Mouse (Mus musculus) embryonic fibroblast, embryonic 13.5 days (primary cell): ENCODE measurements around the gene Slc4a2.

Experiments
- CTCF ChIP-seq: IDR thresholded peaks from 2 replicates; pipeline ENCODE4 v1.5.1; 2011; ENCODE audit warnings: mild to moderate bottlenecking, control low read depth, low read length, moderate library complexity, borderline replicate concordance; ENCODE audit not compliant: insufficient read depth
- POLR2A ChIP-seq: IDR thresholded peaks from 2 replicates; pipeline ENCODE4 v1.6.1; 2011; ENCODE audit warnings: low read depth, mild to moderate bottlenecking, control low read depth, low read length, moderate library complexity

DNA sequence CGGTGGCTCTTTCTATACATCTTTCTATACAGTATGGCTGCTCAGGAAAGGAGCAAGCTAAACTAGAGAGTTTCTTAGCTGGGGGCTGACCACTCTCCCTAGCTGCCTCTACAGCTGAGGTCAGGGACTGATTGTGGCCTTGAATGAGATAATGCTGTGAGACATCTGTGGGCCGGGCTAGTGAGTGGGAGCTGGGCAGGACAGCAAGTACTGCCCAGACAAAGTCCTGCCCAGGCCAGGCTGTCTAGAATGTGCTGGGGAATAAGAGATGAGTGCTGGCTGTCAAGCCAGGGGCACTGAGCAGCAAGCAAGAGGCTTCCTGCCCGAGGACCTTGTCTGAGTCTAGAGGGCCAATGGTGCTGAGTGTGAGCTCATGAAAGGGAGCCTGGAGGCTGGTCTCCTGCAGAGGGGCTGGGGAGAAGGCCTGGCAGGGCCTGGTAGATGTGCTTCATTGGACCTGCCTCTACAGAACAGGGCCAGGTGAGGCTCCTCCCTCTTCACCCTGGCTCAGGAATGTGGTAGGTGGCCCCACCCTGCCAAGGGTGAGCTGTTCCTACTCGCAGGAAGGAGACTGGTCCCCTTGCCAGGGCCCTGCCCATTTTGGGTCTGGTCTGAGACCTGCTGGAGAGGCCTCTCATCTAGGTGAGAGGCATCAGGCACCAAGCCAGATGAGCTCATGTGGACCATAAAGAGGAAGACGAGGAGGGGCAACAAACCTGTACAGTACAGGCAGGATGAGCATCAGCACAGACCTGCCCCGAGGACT, 52.0 kb downstream of the Slc4a2 start:
- TF ChIP-seq POLR2A (no peak), CTCF (no peak)
